Mouse (Mus musculus) kidney, postnatal 36 days (tissue): ENCODE measurements around the gene Tcte1.

Experiments used
- DNase-seq, 2 experiments: peaks; one replicate each; pipeline ENCODE4 v3.0.0; 2021 to 2022; ENCODE audit warnings: mixed read lengths in 2 of 2

Gene Tcte1

GRCm38 (mm10) chr17:45515204-45515726, 8.0 kb upstream of the Tcte1 start:
- DNase-seq = no peak

DNA sequence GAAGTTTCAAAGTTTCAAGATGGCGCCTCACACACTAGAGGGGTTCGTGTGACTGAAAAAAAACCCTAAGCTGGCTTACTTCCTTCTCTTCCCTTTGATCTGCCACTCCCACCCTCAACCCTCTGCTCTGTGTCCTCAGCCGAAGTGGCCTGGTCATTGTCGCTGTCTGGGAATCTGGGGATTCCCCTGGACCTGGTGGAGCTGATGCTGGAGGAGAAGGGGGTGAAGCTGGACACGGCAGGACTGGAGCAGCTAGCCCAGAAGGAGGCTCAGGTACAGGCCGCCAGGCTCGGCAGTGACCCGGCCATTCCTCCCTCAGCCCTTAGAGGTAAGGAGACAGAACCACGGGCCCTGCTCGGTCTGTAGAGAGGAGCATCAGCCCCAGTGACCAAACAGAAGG, 7.4 kb upstream of the Tcte1 start:
- DNase-seq = no peak

DNA sequence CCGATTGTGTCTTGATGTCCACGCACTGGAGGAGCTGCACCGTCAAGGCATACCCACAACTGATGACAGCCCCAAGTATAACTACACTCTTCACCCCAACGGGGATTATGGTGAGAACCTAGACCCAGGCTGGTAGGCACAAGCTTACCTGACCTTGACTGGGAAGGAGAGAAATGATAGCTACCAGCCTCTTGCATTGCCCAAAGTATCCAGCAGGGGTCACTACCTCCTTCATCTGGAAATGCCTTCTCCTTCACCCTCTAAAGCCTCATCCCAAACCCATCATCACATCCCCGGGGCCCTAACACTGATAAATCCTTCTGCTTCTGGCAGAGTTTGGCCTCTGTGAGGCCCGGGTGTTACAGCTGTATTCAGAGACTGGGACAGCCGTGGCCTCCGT, 6.7 kb upstream of the Tcte1 start:
- peak; percentile 55 to 89 for DNase-seq

DNA sequence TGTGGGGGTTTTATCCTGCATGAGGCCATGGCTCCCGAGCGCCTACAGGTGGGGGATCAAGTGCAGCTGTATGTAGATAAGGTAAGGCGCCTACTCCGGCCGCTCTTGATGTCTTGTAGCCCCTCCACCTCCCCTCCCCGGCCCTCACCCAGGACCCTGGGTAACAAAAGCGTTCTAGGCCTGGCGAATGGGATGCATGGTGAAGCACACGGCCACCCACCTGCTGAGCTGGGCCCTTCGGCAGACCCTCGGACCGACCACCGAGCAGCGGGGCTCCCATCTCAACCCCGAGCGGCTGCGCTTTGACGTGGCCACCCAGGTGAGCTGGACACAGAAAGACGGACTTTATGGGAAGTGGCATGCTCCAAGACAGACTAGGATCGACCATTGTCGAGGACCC, 6.1 kb upstream of the Tcte1 start:
- no peak for DNase-seq

GRCm38 (mm10) chr17:45517549-45518215, 5.6 kb upstream of the Tcte1 start:
- no peak for DNase-seq

DNA sequence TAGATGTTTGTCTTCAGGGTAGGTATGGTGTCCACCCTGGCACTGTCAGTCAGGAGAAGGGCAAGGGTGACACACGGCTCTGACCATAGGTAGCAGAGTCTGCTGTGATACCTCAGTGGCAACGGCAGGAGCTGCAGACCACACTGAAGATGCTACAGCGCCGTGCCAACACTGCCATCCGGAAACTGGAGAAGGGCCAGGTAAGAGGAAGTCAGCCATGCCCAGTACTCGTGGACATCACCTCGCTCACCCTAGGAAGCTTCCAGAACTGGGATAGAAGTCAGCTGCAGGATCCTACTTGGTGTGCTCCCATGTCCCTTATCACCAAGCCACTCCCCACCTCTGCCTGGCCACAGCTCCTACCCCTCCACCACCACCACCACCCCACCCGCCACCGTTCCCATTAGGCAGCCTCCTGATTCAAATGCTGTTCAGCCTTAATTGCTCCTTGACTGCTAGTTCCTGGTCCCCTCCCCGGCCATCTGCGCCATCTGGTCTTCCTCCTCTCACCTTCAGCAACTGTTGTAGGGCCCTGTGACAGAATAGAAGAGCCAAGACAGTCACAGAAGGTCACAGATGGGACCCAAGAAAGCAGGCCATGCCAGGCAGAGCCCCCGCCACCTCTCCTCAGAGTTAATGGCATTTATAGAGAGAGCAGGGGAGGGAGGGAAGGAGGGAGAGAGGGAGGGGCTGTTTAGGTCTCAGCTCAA, 4.3 kb upstream of the Tcte1 start:
- no peak for DNase-seq

DNA sequence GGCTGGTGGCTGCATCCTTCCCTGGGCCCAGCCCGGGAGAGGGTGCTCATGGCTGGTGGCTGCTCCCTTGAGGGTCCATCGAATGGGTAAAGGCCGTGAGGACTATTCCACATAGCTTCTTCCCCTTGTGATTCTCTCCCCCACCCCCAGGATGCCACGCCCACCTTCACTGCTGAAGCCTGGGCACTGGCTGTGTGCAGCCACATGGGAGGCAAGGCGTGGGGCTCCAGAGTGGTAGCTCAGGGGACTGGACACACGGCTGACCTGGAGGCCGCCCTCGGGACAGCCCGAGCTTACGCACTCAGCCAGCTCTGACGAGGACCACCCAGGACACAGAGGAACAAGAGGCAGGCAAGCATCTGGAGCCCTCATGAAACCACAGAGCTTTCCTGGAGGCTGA, 3.1 kb upstream of the Tcte1 start:
- no peak for DNase-seq

- DNase-seq = no peak
These were observed 1.7 kb downstream of the Tcte1 start for GRCm38 (mm10) chr17:45524961-45525360.

DNA sequence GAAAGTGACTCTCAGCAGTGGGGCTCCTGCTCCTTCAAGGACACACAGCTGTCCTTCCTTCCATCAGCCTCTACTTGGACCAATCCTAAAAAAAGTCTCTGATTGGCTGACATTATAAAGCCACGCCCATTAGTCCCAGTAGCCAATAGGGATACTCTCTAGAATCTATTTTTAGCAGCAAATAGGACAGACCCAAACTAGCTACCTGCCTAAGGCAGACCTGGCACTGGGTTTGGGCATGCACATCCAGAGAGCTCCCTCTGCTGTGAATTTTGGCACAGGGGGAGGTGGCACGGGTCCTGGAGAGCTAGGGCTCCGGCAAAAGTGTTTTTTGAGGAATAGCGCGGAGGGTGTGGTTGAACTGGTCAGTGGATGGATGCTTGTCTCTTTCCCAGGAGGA, 3.3 kb downstream of the Tcte1 start:
- peak; percentile 54 to 58 for DNase-seq

DNA sequence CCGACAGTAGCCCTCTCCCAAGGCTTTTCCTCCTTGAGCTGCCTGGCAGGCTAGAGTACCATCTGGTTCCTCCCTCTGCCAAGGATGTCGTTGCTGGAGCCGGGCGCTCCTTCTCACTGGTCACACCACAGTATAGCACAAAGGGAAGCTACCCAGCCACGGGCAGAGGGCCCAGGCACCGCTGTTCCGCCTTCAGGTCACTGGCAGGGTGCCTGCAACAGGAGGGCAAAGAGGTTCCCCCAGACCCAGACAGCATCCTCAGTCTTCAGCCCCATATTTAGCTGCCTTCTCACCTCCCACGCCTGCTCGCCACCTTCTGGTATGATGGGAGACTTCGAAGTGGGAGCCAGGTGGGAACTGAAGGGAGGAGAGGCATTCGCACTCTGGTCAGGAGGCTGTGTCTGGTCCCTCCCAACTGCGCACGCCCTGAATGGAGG, 7.1 kb downstream of the Tcte1 start:
- DNase-seq = no peak

- no peak for DNase-seq
These were observed 9.7 kb downstream of the Tcte1 start for GRCm38 (mm10) chr17:45532896-45533295.

DNA sequence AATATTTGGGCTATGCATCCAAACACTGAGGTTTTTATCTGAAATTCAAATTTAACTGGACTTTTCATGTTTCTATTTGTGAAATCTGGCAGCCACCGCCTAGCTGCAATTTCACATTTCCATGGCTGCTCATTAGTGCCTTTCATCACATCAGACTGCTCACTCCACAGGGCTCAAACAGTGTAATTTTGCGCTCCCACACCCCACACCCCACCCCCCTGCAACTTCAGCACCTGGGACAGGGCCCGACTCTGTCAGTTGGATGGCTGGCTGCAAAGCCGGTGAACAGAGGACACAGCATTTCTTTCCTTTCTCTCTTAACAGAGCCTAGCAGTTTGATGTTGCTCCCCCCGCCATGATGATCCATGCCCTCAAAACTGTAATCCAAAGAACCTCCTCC, 13.0 kb downstream of the Tcte1 start:
- peak in 1 of 2 experiments; percentile 56 for DNase-seq

GRCm38 (mm10) chr17:45538394-45538793, 15.2 kb downstream of the Tcte1 start:
- no peak for DNase-seq

DNA sequence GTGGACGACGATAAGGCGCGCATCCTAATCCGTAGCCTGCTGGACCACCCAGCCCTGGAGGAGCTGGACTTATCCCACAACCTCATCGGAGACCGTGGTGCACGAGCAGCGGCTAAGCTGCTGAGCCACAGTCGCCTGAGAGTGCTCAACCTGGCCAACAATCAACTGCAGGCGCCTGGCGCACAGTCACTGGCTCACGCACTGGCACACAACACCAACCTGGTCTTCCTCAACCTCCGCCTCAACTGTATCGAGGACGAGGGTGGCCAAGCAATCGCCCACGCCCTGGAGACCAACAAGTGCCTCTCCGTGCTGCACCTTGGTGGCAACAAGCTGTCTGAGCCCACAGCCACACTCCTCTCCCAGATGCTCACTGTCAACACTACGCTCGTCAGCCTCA, 16.4 kb downstream of the Tcte1 start:
- DNase-seq = no peak

GRCm38 (mm10) chr17:45542129-45542528, 18.9 kb downstream of the Tcte1 start:
- no peak for DNase-seq

GRCm38 (mm10) chr17:45542705-45543104, 19.5 kb downstream of the Tcte1 start:
- no peak for DNase-seq

DNA sequence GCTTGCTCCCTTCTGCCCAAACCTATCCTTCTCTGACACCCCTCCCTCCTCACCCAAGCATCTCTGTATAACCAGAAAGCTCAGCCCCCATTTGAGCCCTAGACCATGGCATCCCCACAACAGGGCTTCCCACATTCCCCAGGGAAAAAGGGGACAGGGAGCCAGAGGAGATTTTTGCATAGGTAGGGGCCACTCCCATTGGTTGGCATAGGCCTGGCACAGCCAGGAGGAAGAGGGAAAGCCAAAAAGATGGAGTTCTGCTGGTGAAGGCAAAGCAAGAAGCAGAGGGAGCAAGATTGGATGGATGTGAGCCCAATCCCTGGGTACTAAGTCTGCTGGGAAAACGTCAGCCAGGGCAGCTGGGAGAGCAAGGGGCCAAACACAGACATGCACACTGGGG, 19.9 kb downstream of the Tcte1 start:
- no peak for DNase-seq

DNA sequence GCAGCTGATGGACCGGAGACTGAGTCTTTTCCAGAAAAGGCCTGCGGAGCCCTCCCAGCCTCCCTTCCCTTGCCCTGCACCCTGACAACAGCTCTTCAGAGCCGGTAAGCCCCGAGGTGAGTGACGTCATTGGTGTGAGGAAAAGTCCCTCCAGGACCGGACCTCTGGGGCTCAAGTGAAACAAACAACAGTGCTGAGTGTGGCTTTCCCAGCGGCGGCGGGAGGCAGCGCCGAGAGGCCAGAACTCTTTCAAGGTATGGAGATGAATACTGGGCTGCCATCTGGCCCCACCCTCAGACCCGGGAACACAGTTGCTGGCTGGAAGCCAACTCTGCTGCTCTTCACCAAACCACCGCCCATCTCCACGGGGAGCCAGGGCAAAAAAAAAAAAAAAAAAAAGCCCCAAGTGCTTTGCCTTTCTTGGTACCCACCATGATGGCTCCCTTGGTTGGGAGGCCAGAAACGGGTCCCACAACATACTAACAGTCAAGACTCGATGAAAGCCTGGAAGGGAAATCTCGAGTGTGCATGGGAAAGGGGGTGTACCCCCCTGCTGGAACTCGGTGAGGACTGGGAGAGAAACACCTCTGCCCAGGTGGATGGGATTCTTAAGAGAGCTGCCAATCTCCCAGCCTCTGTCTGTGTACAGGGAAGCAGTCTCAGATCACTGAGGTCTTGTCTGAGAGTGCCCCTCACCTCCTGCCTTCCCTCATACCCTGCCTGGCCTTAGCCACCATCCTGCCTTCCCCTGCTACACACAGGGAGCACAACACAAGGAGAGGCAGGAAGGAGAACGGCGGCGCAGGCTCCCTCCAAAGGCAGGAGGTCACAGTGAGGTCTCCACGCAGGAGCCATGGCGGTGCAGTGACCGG, 21.0 kb downstream of the Tcte1 start:
- no peak for DNase-seq

- DNase-seq = no peak
These were observed 21.6 kb downstream of the Tcte1 start for GRCm38 (mm10) chr17:45544873-45545277.

DNA sequence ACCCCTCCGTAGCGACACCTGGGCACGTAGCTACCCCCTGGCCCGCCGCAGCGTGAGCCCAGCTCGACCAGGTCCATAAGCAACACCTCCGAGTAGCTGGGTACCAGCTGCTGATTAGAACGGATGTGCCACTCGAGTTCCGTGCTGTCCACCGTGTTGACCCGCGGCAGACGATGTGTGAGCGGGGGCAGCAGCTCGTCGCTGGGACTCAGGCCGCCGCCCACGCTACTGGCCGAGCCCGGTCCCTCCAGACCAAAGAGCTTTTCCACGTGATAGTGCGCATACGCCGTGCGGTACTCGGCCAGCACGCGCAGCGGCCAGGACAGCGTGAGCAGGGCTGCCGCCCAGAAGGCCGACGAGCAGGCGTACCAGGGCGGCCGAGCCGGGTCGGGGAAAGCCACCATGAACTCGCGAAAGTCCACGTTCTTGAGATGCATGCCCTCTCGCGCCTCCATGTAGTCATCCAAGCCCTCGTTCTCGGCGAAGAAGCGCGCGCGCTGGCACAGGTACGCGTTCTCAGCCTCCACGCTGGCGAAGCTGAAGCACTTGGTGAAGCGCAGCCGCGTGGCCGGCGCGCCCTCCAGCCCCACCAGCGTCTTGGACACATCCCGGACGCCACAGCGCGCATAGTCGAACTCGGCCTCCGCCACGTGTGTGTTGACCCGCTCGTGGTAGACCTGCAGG, 22.2 kb downstream of the Tcte1 start:
- no peak for DNase-seq

GRCm38 (mm10) chr17:45546941-45547340, 23.7 kb downstream of the Tcte1 start:
- DNase-seq = no peak

DNA sequence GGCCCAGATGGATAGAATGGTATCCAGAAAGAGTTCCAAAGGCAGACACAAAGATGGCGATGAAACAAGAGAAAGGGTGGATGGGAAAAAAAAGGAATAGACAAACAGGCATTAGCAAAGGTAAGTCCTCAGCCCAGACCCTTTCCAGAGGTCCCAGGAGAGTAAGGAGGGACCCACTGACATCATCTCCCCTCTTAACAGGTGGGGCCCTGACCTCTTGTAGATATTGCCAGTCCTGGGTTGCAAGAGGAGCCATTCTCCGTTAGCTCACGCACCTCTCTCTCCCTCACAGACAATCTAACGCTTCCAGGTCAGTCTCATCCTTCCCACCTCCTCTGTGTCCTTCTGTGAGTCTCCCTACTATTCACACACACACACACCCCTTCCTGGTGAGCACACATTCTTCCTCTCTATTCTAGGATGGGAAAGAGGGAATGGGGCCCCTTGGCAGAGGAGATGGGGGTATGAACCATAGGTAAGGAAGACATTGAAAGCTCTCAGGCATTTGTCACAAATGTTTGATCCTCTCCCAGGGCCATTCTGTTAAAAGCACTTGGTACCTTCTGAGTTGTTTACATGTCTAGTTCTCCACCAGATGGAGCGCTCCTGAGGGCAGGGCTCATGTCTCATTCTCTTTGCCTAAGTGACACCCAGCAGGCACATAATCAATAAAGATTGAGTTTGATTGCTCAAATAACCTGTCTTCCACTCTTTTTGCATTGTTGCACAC, 24.4 kb downstream of the Tcte1 start:
- DNase-seq = no peak
